Mouse (Mus musculus) forebrain, embryonic 14.5 days (tissue): ENCODE data around the gene Fyb. TPM values are rescaled to one million over a fixed set of nuclear protein-coding genes. Genes with fewer than 3 reads are reported as not detected.

Experiments used
- ATAC-seq: fragments of 200-750 bp; cut with Nextera tagmentation; 2 replicates; pipeline ENCODE4 v1.8.0; 2017; ENCODE audit warnings: mild to moderate bottlenecking, moderate library complexity
- DNase-seq: peaks from one replicate; pipeline ENCODE4 v3.0.0-alpha.2; 2015; ENCODE audit warnings: low spot score
- H3K27ac ChIP-seq: fragments of 300-500 bp; sonication (generic); 2 replicates; pipeline ENCODE4 v1.5.1; 2014; ENCODE audit warnings: low read depth, mild to moderate bottlenecking, control low read depth, low read length, moderate library complexity
- H3K27me3 ChIP-seq: fragments of 300-500 bp; sonication (generic); replicated peaks from 2 replicates; pipeline ENCODE4 v1.6.1; 2014; ENCODE audit warnings: low read length, control low read depth, mixed read lengths; ENCODE audit not compliant: control insufficient read depth, insufficient read depth
- H3K36me3 ChIP-seq: fragments of 300-500 bp; sonication (generic); 2 replicates; pipeline ENCODE4 v1.6.1; 2014; ENCODE audit warnings: low read length, control low read depth; ENCODE audit not compliant: control insufficient read depth, insufficient read depth
- H3K4me1 ChIP-seq: fragments of 300-500 bp; sonication (generic); 2 replicates; pipeline ENCODE4 v1.6.1; 2014; ENCODE audit warnings: antibody characterized with exemption, low read length, control low read depth; ENCODE audit not compliant: control insufficient read depth, insufficient read depth
- H3K4me2 ChIP-seq: fragments of 300-500 bp; sonication (generic); 2 replicates; pipeline ENCODE4 v1.6.1; 2014; ENCODE audit warnings: mild to moderate bottlenecking, control low read depth, low read length
- H3K4me3 ChIP-seq: fragments of 300-500 bp; sonication (generic); 2 replicates; pipeline ENCODE4 v1.5.1; 2014; ENCODE audit warnings: low read depth, low read length, control low read depth
- H3K9ac ChIP-seq: fragments of 300-500 bp; sonication (generic); 2 replicates; pipeline ENCODE4 v1.6.1; 2014; ENCODE audit warnings: mild to moderate bottlenecking, low read length, control low read depth, moderate library complexity
- H3K9me3 ChIP-seq: fragments of 300-500 bp; sonication (generic); replicated peaks from 2 replicates; pipeline ENCODE4 v1.6.1; 2016; ENCODE audit warnings: low read length, control low read depth, mixed read lengths; ENCODE audit not compliant: control insufficient read depth
- WGBS: fragments of 180-500 bp; shearing (Covaris S2); extraction: QIAGEN DNeasy Blood & Tissue Kit; methylation state at CpG from one replicate; pipeline ENCODE4 v1.1.7; 2014; 5-methylcytosine and 5-hydroxymethylcytosine counted together
- polyA plus RNA-seq: library from polyadenylated mRNA; unstranded; fragments of >200 nt; fragmentation: Nextera tagmentation; extraction: Ambion mirVana; gene quantifications from 2 replicates; pipeline ENCODE4 v1.2.1, GENCODE M21; 2014

Fyb gene
- polyA plus RNA-seq, 1 experiment from 2014 or later, result 2.2 TPM

- Histone ChIP-seq H3K4me2 (no peak overlapping the region), H3K4me1 (no peaks in the 10 kb centered on the region), H3K9me3 (no peaks in the 10 kb centered on the region), H3K4me3 (no peak overlapping the region), H3K27me3 (no peaks in the 10 kb centered on the region), H3K9ac (no peak overlapping the region), H3K27ac (no peak overlapping the region), H3K36me3 (no peaks in the 10 kb centered on the region)
- DNase-seq, result no peak
- 91% methylated on average over 3 of the region's 3 CpGs for WGBS
- ATAC-seq, result no peak
Observed at GRCm38 (mm10) chr15:6645498-6645897, 122.8 kb downstream of the Fyb start.

- no peaks in the 10 kb centered on the region for H3K4me1 ChIP-seq
- H3K27ac ChIP-seq, result no peak overlapping the region
- ATAC-seq (no peak), DNase-seq (no peak)
- H3K9ac ChIP-seq, result no peak overlapping the region
- no peaks in the 10 kb centered on the region for H3K9me3 ChIP-seq
- H3K4me3 ChIP-seq, result no peak overlapping the region
- H3K36me3 ChIP-seq, result no peaks in the 10 kb centered on the region
- H3K4me2 ChIP-seq, result no peak overlapping the region
- 91% methylated on average over 1 of the region's 1 CpGs for WGBS
- no peaks in the 10 kb centered on the region for H3K27me3 ChIP-seq
Observed at GRCm38 (mm10) chr15:6647066-6647465, 124.4 kb downstream of the Fyb start.

GRCm38 (mm10) chr15:6648757-6649403, 126.2 kb downstream of the Fyb start:
- Histone ChIP-seq H3K9me3 (no peaks in the 10 kb centered on the region), H3K27me3 (no peaks in the 10 kb centered on the region), H3K27ac (no peak overlapping the region), H3K4me3 (no peak overlapping the region), H3K9ac (no peak overlapping the region), H3K36me3 (no peaks in the 10 kb centered on the region), H3K4me1 (no peaks in the 10 kb centered on the region), H3K4me2 (no peak overlapping the region)
- WGBS, result 89% methylated on average over 7 of the region's 7 CpGs
- DNase-seq (no peak), ATAC-seq (no peak)

GRCm38 (mm10) chr15:6653046-6653445, 130.4 kb downstream of the Fyb start:
- no peaks in the 10 kb centered on the region for H3K36me3 ChIP-seq
- ATAC-seq (no peak), DNase-seq (no peak)
- H3K4me2 ChIP-seq, result no peak overlapping the region
- WGBS, result 87% methylated on average over 4 of the region's 4 CpGs
- no peak overlapping the region for H3K27ac ChIP-seq
- H3K4me1 ChIP-seq, result no peaks in the 10 kb centered on the region
- H3K9ac ChIP-seq, result no peak overlapping the region
- no peak overlapping the region for H3K4me3 ChIP-seq
- no peaks in the 10 kb centered on the region for H3K9me3 ChIP-seq
- H3K27me3 ChIP-seq, result no peaks in the 10 kb centered on the region

GRCm38 (mm10) chr15:6658081-6658480, 135.4 kb downstream of the Fyb start:
- Histone ChIP-seq H3K9ac (no peak overlapping the region), H3K27me3 (no peaks in the 10 kb centered on the region), H3K4me1 (no peaks in the 10 kb centered on the region), H3K27ac (no peak overlapping the region), H3K4me3 (no peak overlapping the region), H3K4me2 (no peak overlapping the region), H3K9me3 (no peaks in the 10 kb centered on the region), H3K36me3 (no peaks in the 10 kb centered on the region)
- ATAC-seq (no peak), DNase-seq (no peak)
- 91% methylated on average over 4 of the region's 4 CpGs for WGBS

- Histone ChIP-seq H3K4me3 (no peak overlapping the region), H3K4me1 (no peaks in the 10 kb centered on the region), H3K27me3 (no peaks in the 10 kb centered on the region), H3K4me2 (no peak overlapping the region), H3K9me3 (no peaks in the 10 kb centered on the region), H3K27ac (no peak overlapping the region), H3K36me3 (no peaks in the 10 kb centered on the region), H3K9ac (no peak overlapping the region)
- WGBS, result 54% methylated on average over 3 of the region's 3 CpGs
- DNase-seq (no peak), ATAC-seq (no peak)
Observed at GRCm38 (mm10) chr15:6661951-6662350, 139.3 kb downstream of the Fyb start.

- DNase-seq (no peak), ATAC-seq (no peak)
- H3K9me3 ChIP-seq, result no peaks in the 10 kb centered on the region
- H3K9ac ChIP-seq, result no peak overlapping the region
- 54% methylated on average over 7 of the region's 7 CpGs for WGBS
- no peaks in the 10 kb centered on the region for H3K36me3 ChIP-seq
- no peak overlapping the region for H3K4me2 ChIP-seq
- no peak overlapping the region for H3K27ac ChIP-seq
- H3K27me3 ChIP-seq, result no peaks in the 10 kb centered on the region
- H3K4me1 ChIP-seq, result no peaks in the 10 kb centered on the region
- H3K4me3 ChIP-seq, result no peak overlapping the region
Observed at GRCm38 (mm10) chr15:6663991-6664390, 141.3 kb downstream of the Fyb start.

GRCm38 (mm10) chr15:6666072-6666471, 143.4 kb downstream of the Fyb start:
- 67% methylated on average over 5 of the region's 5 CpGs for WGBS
- no peak for ATAC-seq

GRCm38 (mm10) chr15:6668793-6669437, 146.3 kb downstream of the Fyb start:
- no peaks in the 10 kb centered on the region for H3K27me3 ChIP-seq
- H3K9me3 ChIP-seq, result no peaks in the 10 kb centered on the region
- ATAC-seq (no peak), DNase-seq (no peak)
- no peaks in the 10 kb centered on the region for H3K36me3 ChIP-seq
- H3K4me2 ChIP-seq, result no peak overlapping the region
- no peaks in the 10 kb centered on the region for H3K4me1 ChIP-seq
- no peak overlapping the region for H3K9ac ChIP-seq
- 62% methylated on average over 14 of the region's 14 CpGs for WGBS
- no peak overlapping the region for H3K27ac ChIP-seq
- no peak overlapping the region for H3K4me3 ChIP-seq

More at GRCm38 (mm10) chr15:6666072-6666471, 143.4 kb downstream of the Fyb start:
- no peak for DNase-seq
- Histone ChIP-seq H3K27ac (no peak overlapping the region), H3K36me3 (no peaks in the 10 kb centered on the region), H3K9me3 (no peaks in the 10 kb centered on the region), H3K27me3 (no peaks in the 10 kb centered on the region), H3K9ac (no peak overlapping the region), H3K4me1 (no peaks in the 10 kb centered on the region), H3K4me2 (no peak overlapping the region), H3K4me3 (no peak overlapping the region)
